Mouse (Mus musculus): ENCODE results near the gene Tmem163. TPM values are rescaled to one million over a fixed set of nuclear protein-coding genes. Genes with fewer than 3 reads are reported as not detected.

Gene Tmem163
- polyA plus RNA-seq, 2 experiments, result 0.13 to 0.27 TPM

GRCm38 (mm10) chr1:127536448-127536847 lies 142.9 kb downstream of the Tmem163 start:
- WGBS (ENCODE audit: insufficient replicate concordance), result 58% methylated on average over 5 of the region's 5 CpGs
- ATAC-seq (ENCODE audit: insufficient read depth) (no peak), DNase-seq (ENCODE audit: low read depth in 3 of 3, low spot score in 3 of 3) (no peak)
- Histone ChIP-seq H3K4me1 (replicated peaks; ENCODE audit: control insufficient read depth in 2 of 2, insufficient read depth in 2 of 2, low read length in 1 of 2) (no peaks in the 10 kb centered on the region), H3K9me3 (ENCODE audit: control insufficient read depth, low read length) (no peaks in the 10 kb centered on the region), H3K36me3 (replicated peaks; ENCODE audit: control insufficient read depth, insufficient read depth, low read depth) (no peaks in the 10 kb centered on the region), H3K27me3 (ENCODE audit: control insufficient read depth, insufficient read depth, low read length) (no peaks in the 10 kb centered on the region), H3K4me3 (ENCODE audit: insufficient read depth in 1 of 2, low read depth in 2 of 2, low read length in 2 of 2) (no peak overlapping the region), H3K27ac (no peak overlapping the region), H3K4me2 (ENCODE audit: low read depth) (no peak overlapping the region), H3K9ac (replicated peaks) (no peak overlapping the region)
- TF ChIP-seq CTCF (IDR thresholded peaks at IDR 0.05; ENCODE audit: low read depth) (no peak), EP300 (IDR thresholded peaks at IDR 0.05; ENCODE audit: low read depth) (no peak)

- DNase-seq (ENCODE audit: low read depth in 3 of 3, low spot score in 3 of 3) (no peak), ATAC-seq (ENCODE audit: insufficient read depth) (no peak)
- Histone ChIP-seq H3K9ac (replicated peaks) (no peak overlapping the region), H3K4me1 (replicated peaks; ENCODE audit: control insufficient read depth in 2 of 2, insufficient read depth in 2 of 2, low read length in 1 of 2) (no peaks in the 10 kb centered on the region), H3K9me3 (ENCODE audit: control insufficient read depth, low read length) (no peaks in the 10 kb centered on the region), H3K27ac (no peak overlapping the region), H3K36me3 (replicated peaks; ENCODE audit: control insufficient read depth, insufficient read depth, low read depth) (no peaks in the 10 kb centered on the region), H3K4me2 (ENCODE audit: low read depth) (no peak overlapping the region), H3K27me3 (ENCODE audit: control insufficient read depth, insufficient read depth, low read length) (no peaks in the 10 kb centered on the region), H3K4me3 (ENCODE audit: insufficient read depth in 1 of 2, low read depth in 2 of 2, low read length in 2 of 2) (no peak overlapping the region)
- no peak for TF ChIP-seq CTCF (IDR thresholded peaks at IDR 0.05; ENCODE audit: low read depth)
- no peak for TF ChIP-seq EP300 (IDR thresholded peaks at IDR 0.05; ENCODE audit: low read depth)
- 59% methylated on average over 5 of the region's 5 CpGs for WGBS (ENCODE audit: insufficient replicate concordance)
Observed at GRCm38 (mm10) chr1:127531723-127532122, 147.6 kb downstream of the Tmem163 start.

GRCm38 (mm10) chr1:127530849-127531580 lies 148.3 kb downstream of the Tmem163 start:
- no peak for DNase-seq (ENCODE audit: low read depth in 3 of 3, low spot score in 3 of 3)
- WGBS (ENCODE audit: insufficient replicate concordance), result 54% methylated on average over 14 of the region's 14 CpGs
- Histone ChIP-seq H3K9me3 (ENCODE audit: control insufficient read depth, low read length) (no peaks in the 10 kb centered on the region), H3K36me3 (replicated peaks; ENCODE audit: control insufficient read depth, insufficient read depth, low read depth) (no peaks in the 10 kb centered on the region), H3K4me3 (ENCODE audit: insufficient read depth in 1 of 2, low read depth in 2 of 2, low read length in 2 of 2) (no peak overlapping the region), H3K9ac (replicated peaks) (no peak overlapping the region), H3K27ac (no peak overlapping the region), H3K27me3 (ENCODE audit: control insufficient read depth, insufficient read depth, low read length) (no peaks in the 10 kb centered on the region), H3K4me1 (replicated peaks; ENCODE audit: control insufficient read depth in 2 of 2, insufficient read depth in 2 of 2, low read length in 1 of 2) (no peaks in the 10 kb centered on the region), H3K4me2 (ENCODE audit: low read depth) (no peak overlapping the region)
- no peak for ATAC-seq (ENCODE audit: insufficient read depth)
- TF ChIP-seq CTCF (IDR thresholded peaks at IDR 0.05; ENCODE audit: low read depth) (no peak), EP300 (IDR thresholded peaks at IDR 0.05; ENCODE audit: low read depth) (no peak)

GRCm38 (mm10) chr1:127523364-127523763 lies 156.0 kb downstream of the Tmem163 start:
- Histone ChIP-seq H3K27me3 (ENCODE audit: control insufficient read depth, insufficient read depth, low read length) (no peaks in the 10 kb centered on the region), H3K27ac (no peak overlapping the region), H3K9ac (replicated peaks) (no peak overlapping the region), H3K4me1 (replicated peaks; ENCODE audit: control insufficient read depth in 2 of 2, insufficient read depth in 2 of 2, low read length in 1 of 2) (no peaks in the 10 kb centered on the region), H3K9me3 (ENCODE audit: control insufficient read depth, low read length) (no peaks in the 10 kb centered on the region), H3K36me3 (replicated peaks; ENCODE audit: control insufficient read depth, insufficient read depth, low read depth) (no peaks in the 10 kb centered on the region), H3K4me2 (ENCODE audit: low read depth) (no peak overlapping the region), H3K4me3 (ENCODE audit: insufficient read depth in 1 of 2, low read depth in 2 of 2, low read length in 2 of 2) (no peak overlapping the region)
- TF ChIP-seq CTCF (IDR thresholded peaks at IDR 0.05; ENCODE audit: low read depth) (no peak), EP300 (IDR thresholded peaks at IDR 0.05; ENCODE audit: low read depth) (no peak)
- ATAC-seq (ENCODE audit: insufficient read depth), result no peak
- 65% methylated on average over 8 of the region's 8 CpGs for WGBS (ENCODE audit: insufficient replicate concordance)
- DNase-seq (ENCODE audit: low read depth in 3 of 3, low spot score in 3 of 3), result no peak

- Histone ChIP-seq H3K9me3 (ENCODE audit: control insufficient read depth, low read length) (no peaks in the 10 kb centered on the region), H3K4me2 (ENCODE audit: low read depth) (no peak overlapping the region), H3K27ac (no peak overlapping the region), H3K36me3 (replicated peaks; ENCODE audit: control insufficient read depth, insufficient read depth, low read depth) (no peaks in the 10 kb centered on the region), H3K9ac (replicated peaks) (no peak overlapping the region), H3K4me1 (replicated peaks; ENCODE audit: control insufficient read depth in 2 of 2, insufficient read depth in 2 of 2, low read length in 1 of 2) (no peaks in the 10 kb centered on the region), H3K27me3 (ENCODE audit: control insufficient read depth, insufficient read depth, low read length) (no peaks in the 10 kb centered on the region), H3K4me3 (ENCODE audit: insufficient read depth in 1 of 2, low read depth in 2 of 2, low read length in 2 of 2) (no peak overlapping the region)
- ATAC-seq (ENCODE audit: insufficient read depth) (no peak), DNase-seq (ENCODE audit: low read depth in 3 of 3, low spot score in 3 of 3) (no peak)
- WGBS (ENCODE audit: insufficient replicate concordance), result 82% methylated on average over 10 of the region's 10 CpGs
- TF ChIP-seq EP300 (IDR thresholded peaks at IDR 0.05; ENCODE audit: low read depth) (no peak), CTCF (IDR thresholded peaks at IDR 0.05; ENCODE audit: low read depth) (no peak)
Observed at GRCm38 (mm10) chr1:127514888-127515287, 164.5 kb downstream of the Tmem163 start.
